Mouse (Mus musculus): ENCODE results near the gene Gm13723.

The Gm13723 gene

DNA sequence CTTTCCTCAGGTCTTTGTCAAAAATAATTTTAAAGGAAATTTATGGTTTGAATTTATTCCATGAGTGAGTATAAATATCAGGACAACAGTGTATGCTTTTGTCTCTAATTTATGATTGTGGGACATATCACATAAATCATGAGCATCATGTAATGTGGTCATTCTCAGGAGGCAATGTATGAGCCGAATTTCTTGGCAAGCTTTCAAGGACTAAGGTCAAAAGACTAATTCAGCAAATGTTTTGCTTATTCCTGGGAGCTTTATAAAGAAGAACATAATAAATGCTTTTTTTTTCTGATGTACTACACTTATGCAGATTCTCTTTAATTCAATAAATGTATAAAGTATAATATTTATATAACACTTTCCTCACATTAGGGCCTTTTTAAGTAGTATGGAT is at the start of gene Gm13723:
Gene Gm13723, minus strand, starts transcription at position 101 of the 400 bp plus-strand sequence.
- no peak for DNase-seq (ENCODE audit: low read depth, low spot score)

DNA sequence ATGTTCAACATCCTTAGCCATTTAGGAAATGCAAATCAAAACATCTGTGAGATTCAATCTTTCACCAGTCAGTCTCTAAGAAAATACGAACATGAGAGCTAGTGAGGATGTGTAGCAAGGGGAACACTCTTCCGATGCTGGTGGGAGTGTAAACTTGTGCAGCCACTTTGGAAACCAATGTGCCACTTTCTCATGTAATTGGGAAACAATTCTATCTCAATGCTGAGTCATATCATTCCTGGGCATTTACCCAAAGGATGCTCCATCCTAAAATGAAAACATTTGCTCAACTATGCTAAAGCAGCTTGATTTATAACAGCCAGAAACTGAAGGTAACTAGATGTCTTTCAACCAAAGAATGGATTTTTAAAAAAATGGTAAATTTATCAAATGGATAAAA is 31.0 kb upstream of the Gm13723 start:
- no peak for DNase-seq (ENCODE audit: low read depth, low spot score)

DNA sequence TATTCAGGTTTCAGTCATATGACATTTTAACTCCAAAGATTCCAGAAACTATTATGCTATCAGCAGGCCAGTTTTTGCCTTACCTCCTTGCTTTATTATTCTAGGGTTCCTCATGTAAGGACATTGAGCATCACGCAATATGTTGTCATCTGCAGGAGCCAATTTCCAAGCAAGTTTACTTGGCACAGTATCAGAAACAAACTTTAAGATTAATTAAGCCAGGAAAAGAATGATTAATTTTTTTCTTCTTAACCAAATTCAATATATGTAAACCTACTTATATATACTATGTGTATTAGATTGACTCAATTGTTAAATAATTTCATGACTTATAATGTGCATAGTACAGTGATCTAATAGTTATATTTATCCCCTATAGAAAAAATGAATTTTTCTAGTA is 17.5 kb upstream of the Gm13723 start, which contains the start of gene Olfr1097:
Gene Olfr1097, minus strand, starts transcription at position 101 of the 400 bp plus-strand sequence.
- no peak for DNase-seq (ENCODE audit: low read depth, low spot score)

DNA sequence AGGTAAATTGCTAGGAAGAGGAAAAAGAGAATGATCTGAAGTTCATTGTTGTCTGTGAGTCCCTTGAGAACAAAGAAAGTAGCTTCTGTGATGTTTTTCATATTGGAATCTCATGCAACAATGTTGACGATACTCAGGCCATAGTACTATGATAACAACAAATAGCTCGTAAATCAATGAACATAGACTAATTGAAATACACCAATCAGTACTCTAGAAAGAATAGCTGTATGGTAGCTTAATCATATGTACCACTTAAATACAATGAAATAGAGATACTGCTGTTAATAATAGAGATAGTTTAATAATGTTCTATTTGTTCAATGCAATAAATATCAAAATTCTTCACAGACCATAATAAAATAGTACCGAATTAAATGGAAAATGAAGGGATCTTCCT is 23.0 kb downstream of the Gm13723 start, which contains the start of gene Olfr1095:
Gene Olfr1095, minus strand, starts transcription at position 101 of the 400 bp plus-strand sequence.
- DNase-seq (ENCODE audit: low read depth, low spot score) = no peak

DNA sequence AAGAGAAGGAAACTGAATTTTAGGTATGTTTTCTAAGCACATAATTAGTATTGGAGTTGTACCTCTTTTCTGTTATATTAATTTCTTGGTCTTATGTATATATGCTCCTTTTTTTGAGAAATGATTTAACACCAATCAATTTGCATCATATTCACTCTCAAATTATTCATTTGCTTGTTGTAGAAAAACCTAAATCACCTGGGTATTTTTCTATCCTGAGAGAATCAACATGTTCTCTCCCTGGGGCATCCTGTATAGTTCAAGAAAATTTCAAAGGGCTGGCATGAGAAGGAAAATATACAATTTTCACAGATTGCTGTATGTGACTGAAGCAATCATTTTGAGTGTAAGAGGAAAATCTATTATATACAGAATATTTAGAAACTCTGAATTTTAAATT is 50.2 kb downstream of the Gm13723 start, which contains the start of gene Olfr1094:
Gene Olfr1094, plus strand, starts transcription at position 301 of the 400 bp plus-strand sequence.
- no peak for DNase-seq (ENCODE audit: low read depth, low spot score)

Measured in R1 (cell line).